Mouse (Mus musculus) neural tube, embryonic 11.5 days (tissue): ENCODE results near the gene Col27a1. TPM values are rescaled to one million over a fixed set of nuclear protein-coding genes. Genes with fewer than 3 reads are reported as not detected.

ENCODE experiments used
- ATAC-seq: fragments of 200-750 bp; cut with Nextera tagmentation; 2 replicates; pipeline ENCODE4 v1.8.0; 2017; ENCODE audit warnings: moderate number of reproducible peaks, mild to moderate bottlenecking, moderate TSS enrichment, moderate library complexity; ENCODE audit not compliant: insufficient read depth, low FRiP score, low TSS enrichment
- DNase-seq: peaks from one replicate; pipeline ENCODE4 v3.0.0-alpha.2; 2015; ENCODE audit warnings: low spot score
- H3K27ac ChIP-seq: fragments of 300-500 bp; sonication (generic); 2 replicates; pipeline ENCODE4 v1.5.1; 2014; ENCODE audit warnings: low read depth, mild to moderate bottlenecking, low read length
- H3K27me3 ChIP-seq: fragments of 300-500 bp; sonication (generic); 2 replicates; pipeline ENCODE4 v1.6.1; 2014; ENCODE audit warnings: mild to moderate bottlenecking, low read length, mixed read lengths; ENCODE audit not compliant: control insufficient read depth, insufficient read depth
- H3K36me3 ChIP-seq: fragments of 300-500 bp; sonication (generic); 2 replicates; pipeline ENCODE4 v1.6.1; 2014; ENCODE audit warnings: mild to moderate bottlenecking, low read length, moderate library complexity, mixed read lengths; ENCODE audit not compliant: control insufficient read depth, insufficient read depth
- H3K4me1 ChIP-seq: fragments of 300-500 bp; sonication (generic); 2 replicates; pipeline ENCODE4 v1.6.1; 2014; ENCODE audit warnings: low read length, mixed read lengths; ENCODE audit not compliant: control insufficient read depth, insufficient read depth
- H3K4me2 ChIP-seq: fragments of 300-500 bp; sonication (generic); 2 replicates; pipeline ENCODE4 v1.6.1; 2014; ENCODE audit warnings: low read depth, mild to moderate bottlenecking, moderate library complexity
- H3K4me3 ChIP-seq: fragments of 300-500 bp; sonication (generic); 2 replicates; pipeline ENCODE4 v1.5.1; 2014; ENCODE audit warnings: low read depth, low read length
- H3K9ac ChIP-seq: fragments of 300-500 bp; sonication (generic); 2 replicates; pipeline ENCODE4 v1.6.1; 2014; ENCODE audit warnings: mild to moderate bottlenecking, low read length
- H3K9me3 ChIP-seq: fragments of 300-500 bp; sonication (generic); 2 replicates; pipeline ENCODE4 v1.6.1; 2016; ENCODE audit warnings: low read length; ENCODE audit not compliant: control insufficient read depth
- WGBS: fragments of 180-500 bp; shearing (Covaris S2); extraction: QIAGEN DNeasy Blood & Tissue Kit; methylation state at CpG from one replicate; pipeline ENCODE4 v1.1.7; 2014; 5-methylcytosine and 5-hydroxymethylcytosine counted together
- polyA plus RNA-seq: library from polyadenylated mRNA; unstranded; fragments of >200 nt; fragmentation: Nextera tagmentation; extraction: Ambion mirVana; gene quantifications from 2 replicates; pipeline ENCODE4 v1.2.1, GENCODE M21; 2014

Gene Col27a1
- polyA plus RNA-seq, 1 experiment from 2014 or later, result 3.5 TPM

DNA sequence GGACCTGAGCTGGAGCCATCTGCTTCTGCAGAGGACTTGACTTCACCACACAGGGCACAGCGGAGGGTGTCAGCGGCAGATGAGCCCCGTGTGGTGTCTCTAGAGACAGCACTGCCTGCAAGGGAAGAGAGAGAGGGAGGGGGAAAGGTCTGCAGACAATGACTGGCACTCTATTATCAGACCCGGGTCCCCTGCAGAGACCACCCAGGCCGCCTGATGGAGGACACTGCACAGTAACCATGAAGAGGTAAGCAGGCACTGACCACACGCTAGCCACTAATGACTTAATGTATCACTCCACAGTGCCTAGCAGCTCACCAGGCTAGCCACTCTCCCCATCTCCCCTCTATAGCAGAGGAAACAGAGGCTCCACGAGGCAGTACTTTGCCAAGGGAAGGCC, 157.1 kb downstream of the Col27a1 start:
- ATAC-seq (no peak), DNase-seq (no peak)
- Histone ChIP-seq H3K4me3 (no peak overlapping the region), H3K4me1 (no peaks in the 10 kb centered on the region), H3K9ac (no peak overlapping the region), H3K27me3 (no peaks in the 10 kb centered on the region), H3K27ac (no peak overlapping the region), H3K4me2 (no peak overlapping the region), H3K36me3 (no peaks in the 10 kb centered on the region; the same call in none of the 2 replicates), H3K9me3 (no peaks in the 10 kb centered on the region)
- 41% methylated on average over 7 of the region's 7 CpGs for WGBS

DNA sequence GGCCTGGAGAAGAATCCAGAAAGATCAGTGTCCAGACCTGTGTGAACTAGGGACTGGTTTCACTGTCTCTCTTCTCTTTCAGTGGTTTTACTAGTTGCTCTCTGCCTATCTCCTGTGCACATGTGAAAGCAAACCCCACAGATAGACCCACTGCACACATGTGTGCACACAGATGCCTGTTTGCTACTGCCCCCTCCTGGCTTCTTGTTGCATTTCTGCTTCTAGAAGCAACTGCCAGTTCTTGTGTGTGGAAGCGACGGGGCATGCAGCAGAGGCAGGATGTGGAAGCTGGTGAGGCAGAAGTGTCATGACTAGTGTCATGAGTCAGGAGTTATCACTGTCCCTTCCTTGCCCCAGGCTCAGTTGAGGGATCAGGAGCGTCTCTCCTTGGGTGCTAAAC, 158.1 kb downstream of the Col27a1 start:
- DNase-seq, result no peak
- no peaks in the 10 kb centered on the region for H3K27me3 ChIP-seq
- H3K4me1 ChIP-seq, result no peaks in the 10 kb centered on the region
- H3K9me3 ChIP-seq, result no peaks in the 10 kb centered on the region
- no peak overlapping the region for H3K27ac ChIP-seq
- H3K9ac ChIP-seq, result no peak overlapping the region
- no peak overlapping the region for H3K4me2 ChIP-seq
- ATAC-seq, result no peak
- whole genome bisulfite sequencing, result 58% methylated on average over 3 of the region's 3 CpGs
- H3K36me3 ChIP-seq, result peaks cover 2% of the 10 kb centered on the region
- H3K4me3 ChIP-seq, result no peak overlapping the region

DNA sequence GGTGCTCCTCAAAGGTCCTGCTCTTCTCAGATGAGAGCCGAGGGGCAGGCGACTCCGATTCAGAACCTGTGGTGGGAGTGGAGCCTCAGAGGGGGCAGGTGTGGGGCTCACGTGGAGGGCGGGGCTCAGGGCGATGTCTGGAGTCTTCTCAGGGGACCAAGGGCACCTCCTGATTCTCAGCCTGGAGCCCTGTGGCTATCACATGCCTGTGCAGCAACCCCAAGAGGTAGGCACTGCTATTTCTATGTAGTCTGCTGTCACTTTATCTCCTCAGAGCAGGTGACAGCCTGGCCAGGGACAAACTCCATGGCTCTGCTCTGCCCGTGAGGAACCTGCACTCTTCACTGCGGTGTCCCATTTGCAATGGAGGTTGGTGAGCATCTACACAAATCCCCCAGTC, 159.6 kb downstream of the Col27a1 start:
- Histone ChIP-seq H3K4me2 (no peak overlapping the region), H3K27ac (no peak overlapping the region), H3K4me1 (no peaks in the 10 kb centered on the region), H3K4me3 (no peak overlapping the region), H3K9me3 (no peaks in the 10 kb centered on the region), H3K36me3 (peaks cover 2% of the 10 kb centered on the region), H3K9ac (no peak overlapping the region), H3K27me3 (no peaks in the 10 kb centered on the region)
- ATAC-seq (no peak), DNase-seq (no peak)
- WGBS, result 95% methylated on average over 8 of the region's 8 CpGs

DNA sequence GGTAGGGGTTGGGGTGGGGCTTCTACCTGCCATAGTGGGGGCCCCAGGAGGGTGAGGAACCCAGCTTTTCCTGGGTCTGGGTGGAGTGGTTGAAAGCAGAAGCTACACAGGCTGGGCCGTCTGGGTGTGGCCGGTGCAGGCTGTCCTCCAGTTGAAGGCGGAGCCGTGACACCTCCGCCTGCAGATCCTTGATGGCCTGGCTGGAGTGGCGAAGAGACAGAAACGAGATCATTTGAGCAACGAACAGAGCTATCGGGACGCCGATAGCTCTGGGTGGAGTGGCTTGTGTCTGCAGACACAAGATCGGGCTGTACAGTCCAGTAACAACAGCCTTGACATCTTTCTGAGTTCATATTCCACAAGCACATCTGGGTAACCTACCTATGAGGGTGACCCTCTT, 160.5 kb downstream of the Col27a1 start:
- Histone ChIP-seq H3K4me3 (no peak overlapping the region), H3K9me3 (no peaks in the 10 kb centered on the region), H3K4me2 (no peak overlapping the region), H3K9ac (no peak overlapping the region), H3K27ac (no peak overlapping the region), H3K27me3 (no peaks in the 10 kb centered on the region), H3K36me3 (peaks cover 4% of the 10 kb centered on the region), H3K4me1 (no peaks in the 10 kb centered on the region)
- ATAC-seq, result no peak
- 78% methylated on average over 12 of the region's 12 CpGs for WGBS
- no peak for DNase-seq

DNA sequence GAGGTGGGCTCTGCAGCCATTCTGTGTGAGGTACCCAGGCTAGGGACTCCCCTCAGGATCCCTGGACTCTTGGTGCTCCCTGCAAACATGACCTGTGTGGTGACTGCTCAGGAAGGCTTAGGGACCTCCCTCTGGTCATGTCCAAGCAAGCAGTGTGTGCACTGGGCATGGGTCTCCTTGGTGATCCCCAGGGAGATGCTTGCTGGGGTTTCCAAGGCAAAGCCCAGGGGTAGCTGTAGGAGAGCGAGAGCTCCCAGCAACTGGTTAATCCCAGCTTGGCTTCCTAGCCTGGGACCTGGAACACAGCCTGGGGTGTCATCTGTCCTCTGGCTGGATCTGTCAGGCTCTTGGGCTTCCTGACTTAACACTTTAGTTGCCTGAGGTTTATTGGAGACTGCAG, 161.6 kb downstream of the Col27a1 start:
- WGBS, result 81% methylated on average over 1 of the region's 1 CpGs
- DNase-seq (no peak), ATAC-seq (no peak)
- H3K4me2 ChIP-seq, result no peak overlapping the region
- H3K36me3 ChIP-seq, result peaks cover 4% of the 10 kb centered on the region
- H3K9ac ChIP-seq, result no peak overlapping the region
- H3K27me3 ChIP-seq, result no peaks in the 10 kb centered on the region
- H3K9me3 ChIP-seq, result no peaks in the 10 kb centered on the region
- no peak overlapping the region for H3K27ac ChIP-seq
- no peaks in the 10 kb centered on the region for H3K4me1 ChIP-seq
- H3K4me3 ChIP-seq, result no peak overlapping the region

DNA sequence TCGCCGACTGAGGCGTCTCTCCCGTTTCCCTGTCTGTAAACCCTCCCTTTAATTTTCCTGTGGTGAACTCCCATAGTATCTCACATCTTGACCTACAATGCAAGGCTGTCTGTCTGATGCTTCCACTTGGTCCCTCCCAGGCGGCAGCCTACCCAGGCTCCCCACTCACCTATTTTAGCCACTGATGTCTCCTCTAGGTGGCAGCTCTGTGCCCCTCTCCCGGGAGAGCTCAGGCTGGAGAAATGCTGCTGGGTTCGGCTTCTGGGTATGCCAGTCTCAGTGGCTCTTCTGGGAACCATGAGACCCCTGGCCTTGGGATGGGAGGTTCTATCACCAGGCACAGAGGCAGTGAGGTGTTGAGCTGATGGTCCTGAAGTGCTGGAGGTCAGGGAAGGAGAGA, 163.7 kb downstream of the Col27a1 start:
- Histone ChIP-seq H3K27ac (no peak overlapping the region), H3K4me1 (no peaks in the 10 kb centered on the region), H3K4me3 (no peak overlapping the region), H3K36me3 (peaks cover 7% of the 10 kb centered on the region; the same call in 1 of the 2 replicates), H3K4me2 (no peak overlapping the region), H3K9me3 (no peaks in the 10 kb centered on the region), H3K27me3 (no peaks in the 10 kb centered on the region), H3K9ac (no peak overlapping the region)
- 72% methylated on average over 7 of the region's 7 CpGs for WGBS
- ATAC-seq, result no peak
- no peak for DNase-seq

DNA sequence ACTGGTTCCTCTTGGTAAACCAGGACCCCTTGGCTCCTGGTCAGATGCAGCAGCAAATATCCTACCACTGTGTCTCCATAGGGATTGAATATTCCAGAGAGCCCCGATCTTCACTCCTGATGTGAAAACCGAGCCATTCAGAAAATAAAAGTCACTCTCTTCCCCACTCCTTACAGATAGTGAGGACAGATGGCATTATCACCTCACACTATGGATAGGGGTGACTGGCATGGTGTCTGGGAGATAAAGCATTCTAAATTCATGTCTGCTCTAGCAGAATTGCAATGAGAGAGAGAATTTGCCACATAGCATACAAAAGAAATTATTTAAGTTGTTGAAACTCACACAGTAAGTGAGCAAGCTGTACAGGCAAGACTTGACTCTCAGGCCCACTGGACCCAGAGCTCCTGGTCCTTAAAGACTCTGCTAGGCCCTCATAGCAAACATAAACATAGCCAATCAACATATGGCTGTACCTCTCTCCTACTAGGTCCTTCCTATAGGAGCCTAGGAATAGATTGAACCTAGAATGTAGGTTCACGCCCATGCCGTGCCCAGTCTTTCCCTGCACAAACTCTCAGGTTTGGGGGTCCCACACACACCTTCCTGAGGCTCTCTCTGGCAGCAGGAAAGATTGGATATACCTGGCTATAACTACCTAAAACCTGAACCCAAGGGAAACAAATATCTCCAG, 169.0 kb downstream of the Col27a1 start:
- H3K4me1 ChIP-seq, result no peaks in the 10 kb centered on the region
- H3K36me3 ChIP-seq, result peaks cover 5% of the 10 kb centered on the region; the same call in 1 of the 2 replicates
- H3K9me3 ChIP-seq, result no peaks in the 10 kb centered on the region
- ATAC-seq (no peak), DNase-seq (no peak)
- no peak overlapping the region for H3K27ac ChIP-seq
- H3K27me3 ChIP-seq, result no peaks in the 10 kb centered on the region
- no peak overlapping the region for H3K4me2 ChIP-seq
- 91% methylated on average over 4 of the region's 4 CpGs for WGBS
- H3K4me3 ChIP-seq, result no peak overlapping the region
- no peak overlapping the region for H3K9ac ChIP-seq

DNA sequence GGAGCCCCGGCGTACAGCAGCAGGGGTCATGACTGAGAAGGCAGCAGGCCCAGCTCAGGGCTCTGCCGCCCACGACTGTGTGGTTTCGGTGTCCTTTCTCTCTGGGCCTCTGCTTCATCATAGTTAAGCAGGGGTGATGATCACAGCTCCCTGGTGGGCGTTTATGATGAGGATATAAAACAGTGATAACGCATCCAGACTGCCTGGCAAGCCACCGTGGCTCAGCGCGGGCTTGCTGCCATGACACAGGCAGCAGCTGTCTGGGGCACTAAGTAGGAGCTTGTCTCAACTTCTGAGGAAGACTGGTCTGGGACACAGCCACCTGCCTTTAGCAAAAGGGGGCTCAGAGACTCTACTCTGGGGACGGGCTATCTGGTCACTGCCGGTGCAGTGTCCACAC, 169.7 kb downstream of the Col27a1 start:
- Histone ChIP-seq H3K4me1 (peaks cover under 1% of the 10 kb centered on the region; the same call in 1 of the 2 replicates), H3K9ac (no peak overlapping the region), H3K9me3 (no peaks in the 10 kb centered on the region), H3K4me2 (no peak overlapping the region), H3K27ac (no peak overlapping the region), H3K27me3 (no peaks in the 10 kb centered on the region), H3K36me3 (peaks cover 5% of the 10 kb centered on the region; the same call in 1 of the 2 replicates), H3K4me3 (no peak overlapping the region)
- 75% methylated on average over 12 of the region's 12 CpGs for WGBS
- DNase-seq, result no peak
- ATAC-seq, result no peak

DNA sequence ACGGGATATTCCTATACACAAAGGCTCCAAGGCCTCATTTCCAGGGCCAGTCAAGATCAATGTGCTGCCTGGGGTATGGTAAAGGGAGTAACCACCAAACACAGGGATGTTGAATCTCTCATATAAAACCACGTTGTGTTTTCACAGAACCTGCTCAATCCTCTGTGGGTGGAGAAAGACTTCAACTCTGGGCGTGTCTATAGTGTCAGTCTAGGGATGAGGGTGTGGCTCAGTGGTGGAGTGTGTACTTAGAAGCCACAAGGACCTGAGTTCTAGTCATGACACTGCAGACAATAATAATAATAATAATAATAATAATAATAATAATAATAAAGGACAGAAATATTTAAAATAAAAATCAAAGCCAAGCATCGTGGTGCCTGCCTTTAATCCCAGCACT, 170.5 kb downstream of the Col27a1 start:
- Histone ChIP-seq H3K27me3 (no peaks in the 10 kb centered on the region), H3K36me3 (peaks cover 3% of the 10 kb centered on the region; the same call in 1 of the 2 replicates), H3K9ac (no peak overlapping the region), H3K4me1 (peaks cover 7% of the 10 kb centered on the region), H3K9me3 (no peaks in the 10 kb centered on the region), H3K27ac (no peak overlapping the region), H3K4me2 (no peak overlapping the region), H3K4me3 (no peak overlapping the region)
- ATAC-seq (no peak), DNase-seq (no peak)
- 91% methylated on average over 4 of the region's 4 CpGs for WGBS
